Mouse (Mus musculus): Measurements from ENCODE around the gene Rab11fip3. TPM values are rescaled to one million over a fixed set of nuclear protein-coding genes. Genes with fewer than 3 reads are reported as not detected.
A peak's percentile ranks its signal among the peaks of the same experiment; 100 is the strongest.

The Rab11fip3 gene
- total RNA-seq, 2 experiments from 2014 or later: 108 to 115 TPM

DNA sequence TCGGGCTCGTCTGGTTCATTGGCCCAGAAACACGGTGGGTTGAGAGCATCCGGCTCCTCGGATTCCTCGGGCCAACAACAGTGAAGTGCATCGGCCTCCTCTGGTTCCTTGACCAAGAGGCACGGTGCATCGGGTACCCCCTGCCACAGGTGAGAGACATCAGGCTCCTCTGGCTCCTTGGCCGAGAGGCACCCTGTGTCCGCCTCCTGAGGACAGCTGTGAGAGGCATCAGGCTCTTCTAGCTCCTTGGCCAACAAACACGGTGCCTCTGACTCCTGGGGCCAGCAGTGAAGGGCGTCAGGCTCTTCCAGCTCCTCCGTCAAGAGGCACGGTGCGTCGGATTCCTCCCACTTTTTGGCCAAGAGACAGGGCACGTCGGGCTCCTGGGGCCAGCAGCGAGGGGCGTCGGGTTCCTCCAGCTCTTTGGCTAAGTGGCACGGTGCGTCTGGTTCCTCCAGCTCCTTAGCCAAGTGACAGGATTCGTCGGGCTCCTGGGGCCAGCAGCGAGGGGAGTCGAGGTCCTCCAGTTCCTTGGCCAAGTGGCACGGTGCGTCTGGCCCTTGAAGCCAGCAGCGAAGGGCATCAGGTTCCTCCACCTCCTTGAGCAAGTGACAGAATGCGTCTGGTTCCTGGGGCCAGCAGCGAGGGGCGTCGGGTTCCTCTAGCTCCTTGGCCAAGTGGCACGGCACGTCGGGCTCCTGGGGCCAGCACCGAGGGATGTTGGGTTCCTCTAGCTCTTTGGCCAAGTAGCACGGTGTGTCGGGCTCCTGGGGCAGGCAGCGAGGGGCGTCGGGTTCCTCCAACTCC, 1.1 kb downstream of the Rab11fip3 start:
- no peak for DNase-seq (ENCODE audit: low spot score in 2 of 2)
- H3K27ac ChIP-seq: peak overlapping the region; percentile 93
- no peak for TF ChIP-seq CTCF (conservative IDR thresholded peaks at IDR 0.05)
- H3K4me3 ChIP-seq: peak overlapping the region; percentile 83

DNA sequence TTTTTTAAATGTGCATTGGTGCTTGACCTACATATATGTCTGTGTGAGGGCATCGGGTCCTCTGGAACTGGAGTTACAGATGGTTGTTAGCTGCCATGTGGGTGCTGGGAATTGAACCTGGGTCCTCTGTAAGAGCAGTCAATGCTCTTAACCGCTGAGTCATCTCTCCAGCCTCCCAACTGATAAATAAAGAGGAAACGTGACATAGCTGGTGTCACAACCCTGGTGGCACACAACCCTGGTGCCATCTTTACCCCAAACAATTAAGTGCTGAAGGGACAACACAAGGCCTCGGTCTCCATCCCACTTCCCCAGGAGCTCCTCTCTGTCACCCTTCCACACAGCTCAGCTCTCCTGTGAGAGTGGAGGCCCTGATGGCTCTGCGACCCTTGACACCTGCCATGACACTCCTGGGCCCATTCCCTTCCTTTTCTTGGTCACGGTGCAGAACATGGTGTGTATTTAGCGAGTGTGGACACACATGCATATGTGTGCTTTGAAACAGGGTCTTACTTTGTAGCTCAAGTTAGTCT, 2.8 kb downstream of the Rab11fip3 start:
- no peak for TF ChIP-seq CTCF (conservative IDR thresholded peaks at IDR 0.05)
- DNase-seq (ENCODE audit: low spot score in 2 of 2): no peak
- Histone ChIP-seq H3K4me3 (peak overlapping the region; percentile 83), H3K27ac (peak overlapping the region; percentile 93)

DNA sequence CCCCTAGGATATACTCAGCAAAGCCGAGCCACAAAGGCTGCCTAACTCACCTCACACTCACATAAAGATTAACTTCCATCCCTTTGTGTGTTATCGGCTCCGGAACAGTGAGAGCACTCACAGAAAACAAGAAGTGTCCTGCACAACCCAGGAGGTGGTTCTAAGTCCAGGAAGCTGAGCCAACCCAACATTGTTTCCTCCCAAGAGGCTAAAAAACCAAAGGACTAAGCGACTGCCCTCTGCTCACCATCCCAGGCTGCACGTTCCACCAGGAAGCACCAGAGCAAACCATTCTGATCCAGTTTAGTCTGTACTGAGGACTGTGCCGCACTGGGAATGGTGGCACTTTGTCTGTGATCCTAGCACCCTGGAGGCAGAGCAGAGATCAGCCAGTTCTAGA, 4.4 kb downstream of the Rab11fip3 start:
- H3K27ac ChIP-seq: peak overlapping the region; percentile 32; the same call in 1 of the 2 replicates
- peak overlapping the region; percentile 32 for H3K4me3 ChIP-seq
- DNase-seq (ENCODE audit: low spot score in 2 of 2): no peak
- TF ChIP-seq CTCF (conservative IDR thresholded peaks at IDR 0.05): no peak

DNA sequence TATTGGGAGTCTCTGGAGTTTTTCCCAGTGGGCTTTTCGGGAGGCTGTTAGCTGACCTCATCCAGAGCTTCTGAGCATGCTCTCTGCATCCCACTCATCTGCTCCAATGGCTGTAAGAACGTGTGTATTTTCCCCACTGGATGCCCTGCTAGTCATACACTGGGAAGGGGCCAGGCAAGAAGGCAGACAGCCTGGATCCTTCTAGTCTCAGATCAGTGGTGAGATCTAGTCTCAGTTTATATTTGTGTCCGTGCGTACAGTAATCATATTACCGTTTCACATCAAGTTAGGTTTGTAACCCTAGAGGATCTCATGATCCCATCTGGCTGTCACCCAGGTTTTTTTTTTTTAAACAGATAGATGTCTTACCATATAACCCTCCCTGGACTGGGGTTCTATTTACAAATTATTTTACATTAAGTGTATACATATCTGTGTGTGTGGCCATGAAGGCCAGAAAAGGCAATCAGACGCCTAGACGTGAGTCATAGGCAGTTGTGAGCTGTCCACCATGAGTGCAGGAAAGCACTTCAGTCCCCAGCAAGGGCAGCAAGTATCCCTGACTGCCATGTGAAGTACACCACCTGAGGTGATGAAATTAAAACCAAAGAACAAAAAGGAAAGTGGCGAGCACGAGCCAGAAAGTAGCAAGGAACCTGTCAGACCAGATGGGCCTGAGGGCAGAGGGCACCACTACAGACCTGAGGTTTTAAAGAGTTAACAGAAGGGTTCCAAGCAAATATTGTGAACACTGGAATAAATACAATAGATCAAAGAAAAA, 11.4 kb downstream of the Rab11fip3 start:
- no peak for DNase-seq (ENCODE audit: low spot score in 2 of 2)

DNA sequence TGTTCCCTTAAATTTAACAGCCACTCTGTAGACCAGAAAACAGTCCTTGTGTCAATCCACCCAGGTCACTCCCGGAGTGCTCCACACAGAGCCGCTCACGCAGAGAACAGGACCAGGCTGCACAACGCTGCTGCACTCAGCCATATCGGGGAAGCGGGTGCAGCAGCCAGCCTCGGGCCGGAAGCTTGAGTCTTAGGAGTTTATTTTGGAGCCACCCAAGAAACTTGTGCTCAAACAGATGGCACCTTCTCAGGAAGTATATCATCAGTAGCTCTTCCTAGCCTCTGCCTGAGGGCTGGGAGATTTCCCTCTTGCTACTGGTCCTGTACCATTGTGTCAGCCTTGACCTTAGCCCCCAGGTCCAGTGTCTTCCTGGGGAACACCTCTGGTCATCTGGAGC, 12.1 kb downstream of the Rab11fip3 start:
- no peak for TF ChIP-seq CTCF (conservative IDR thresholded peaks at IDR 0.05)
- peak in 1 of 2 experiments; percentile 61 for DNase-seq (ENCODE audit: low spot score in 2 of 2)
- H3K4me3 ChIP-seq: no peak overlapping the region
- peak overlapping the region; percentile 12; the same call in 1 of the 2 replicates for H3K27ac ChIP-seq

More for the DNA sequence above, 11.4 kb downstream of the Rab11fip3 start:
- no peak for TF ChIP-seq CTCF (conservative IDR thresholded peaks at IDR 0.05)
- Histone ChIP-seq H3K4me3 (no peak overlapping the region), H3K27ac (peak overlapping the region; percentile 12; the same call in 1 of the 2 replicates)

DNA sequence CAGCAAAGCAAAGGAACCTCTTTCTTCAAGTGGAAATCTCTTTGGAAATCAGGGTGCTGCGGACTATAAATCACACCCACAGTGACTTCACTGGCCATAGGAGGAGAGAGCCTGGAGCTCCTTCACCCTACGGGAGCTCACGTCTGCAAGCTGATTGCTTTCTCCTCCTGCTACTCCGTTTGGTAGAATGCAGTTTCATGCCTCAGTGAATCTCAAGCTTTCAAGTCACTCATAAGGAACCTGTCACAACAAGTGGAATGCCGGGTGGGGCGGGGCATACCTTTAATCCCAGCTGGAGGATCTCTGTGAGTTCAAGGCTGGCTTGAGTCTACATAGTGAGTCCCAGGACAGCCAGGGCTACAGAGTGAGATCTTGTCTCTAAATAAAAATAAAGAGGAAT, 14.2 kb downstream of the Rab11fip3 start:
- TF ChIP-seq CTCF (conservative IDR thresholded peaks at IDR 0.05): no peak
- H3K4me3 ChIP-seq: no peak overlapping the region
- no peak overlapping the region for H3K27ac ChIP-seq
- DNase-seq (ENCODE audit: low spot score in 2 of 2): no peak

DNA sequence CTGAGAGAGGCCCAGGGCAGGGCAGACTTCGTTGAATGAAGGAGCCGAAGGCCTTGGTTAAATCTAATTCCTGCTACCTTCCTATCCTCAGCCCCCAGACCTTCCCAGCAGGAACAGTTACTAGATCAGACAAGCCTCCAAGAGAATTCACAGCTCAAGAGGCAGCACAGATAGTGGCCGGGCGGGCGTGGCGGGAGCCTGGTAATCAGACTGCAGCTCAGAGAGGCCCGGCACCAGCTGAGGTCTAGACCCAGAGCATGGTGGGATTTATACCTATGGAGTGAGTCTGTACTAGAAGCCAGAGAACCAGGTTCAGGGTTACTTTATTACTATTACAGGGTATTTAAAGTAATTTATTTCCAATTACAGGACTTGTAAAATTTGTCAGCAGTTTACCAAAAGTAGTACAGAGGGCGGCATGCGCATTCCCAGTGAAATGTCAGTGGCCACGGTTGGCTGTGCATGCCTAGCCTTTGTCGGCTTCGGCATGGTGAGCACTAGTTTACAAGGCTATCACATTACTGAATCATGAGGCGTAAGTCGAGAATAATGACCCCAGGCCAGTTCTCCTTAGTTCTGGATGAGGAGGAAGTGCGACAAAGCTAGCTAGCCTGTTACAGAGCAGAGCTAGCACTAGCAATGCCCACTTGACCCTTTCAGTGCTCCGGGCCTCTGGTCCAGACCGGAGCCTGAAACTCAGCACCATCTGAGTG, 15.1 kb downstream of the Rab11fip3 start:
- DNase-seq (ENCODE audit: low spot score in 2 of 2): no peak

DNA sequence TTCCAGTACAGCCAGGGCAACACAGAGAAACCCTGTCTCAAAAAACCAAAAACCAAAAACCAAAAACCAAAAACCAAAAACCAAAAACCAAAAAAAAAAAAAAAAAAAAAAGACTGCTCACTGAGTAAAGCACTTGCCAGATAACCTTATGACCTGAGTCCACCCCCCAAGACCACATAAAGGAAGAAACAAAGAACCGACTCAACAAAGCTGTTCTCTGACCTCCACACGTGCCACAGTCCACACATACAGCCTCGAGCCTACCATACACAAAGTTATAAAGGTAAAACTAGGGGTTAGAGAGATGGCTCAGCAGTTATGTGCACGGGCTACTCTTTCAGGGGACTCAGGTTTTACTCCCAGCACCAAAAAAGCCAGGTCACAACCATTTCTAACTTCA, 16.6 kb downstream of the Rab11fip3 start:
- DNase-seq (ENCODE audit: low spot score in 2 of 2): no peak
- no peak for TF ChIP-seq CTCF (conservative IDR thresholded peaks at IDR 0.05)

More for the DNA sequence above, 15.1 kb downstream of the Rab11fip3 start:
- TF ChIP-seq CTCF (conservative IDR thresholded peaks at IDR 0.05): no peak
- H3K27ac ChIP-seq: no peak overlapping the region
- H3K4me3 ChIP-seq: no peak overlapping the region

DNA sequence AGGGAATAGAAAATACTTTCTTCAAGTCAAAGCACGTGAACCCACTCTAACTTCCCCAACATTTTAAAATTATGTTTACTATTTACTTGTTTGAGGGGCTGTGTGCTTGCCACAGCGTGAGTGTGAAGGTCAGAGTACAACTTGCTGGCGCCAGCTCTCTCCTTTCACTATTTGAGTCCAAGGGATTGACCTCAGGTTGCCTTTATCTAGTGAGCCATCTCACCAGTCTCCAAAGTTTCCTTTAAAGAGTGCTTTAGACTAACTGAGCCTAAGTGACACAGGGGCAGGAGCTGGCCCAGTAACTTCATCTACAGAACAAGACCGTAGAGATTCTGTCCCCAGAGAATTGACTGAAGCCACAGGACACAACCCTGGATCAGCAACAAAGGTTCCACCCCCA, 17.3 kb downstream of the Rab11fip3 start:
- Histone ChIP-seq H3K27ac (no peak overlapping the region), H3K4me3 (no peak overlapping the region)
- TF ChIP-seq CTCF (conservative IDR thresholded peaks at IDR 0.05): no peak

More for the DNA sequence above, 16.6 kb downstream of the Rab11fip3 start:
- no peak overlapping the region for H3K27ac ChIP-seq
- no peak overlapping the region for H3K4me3 ChIP-seq

DNA sequence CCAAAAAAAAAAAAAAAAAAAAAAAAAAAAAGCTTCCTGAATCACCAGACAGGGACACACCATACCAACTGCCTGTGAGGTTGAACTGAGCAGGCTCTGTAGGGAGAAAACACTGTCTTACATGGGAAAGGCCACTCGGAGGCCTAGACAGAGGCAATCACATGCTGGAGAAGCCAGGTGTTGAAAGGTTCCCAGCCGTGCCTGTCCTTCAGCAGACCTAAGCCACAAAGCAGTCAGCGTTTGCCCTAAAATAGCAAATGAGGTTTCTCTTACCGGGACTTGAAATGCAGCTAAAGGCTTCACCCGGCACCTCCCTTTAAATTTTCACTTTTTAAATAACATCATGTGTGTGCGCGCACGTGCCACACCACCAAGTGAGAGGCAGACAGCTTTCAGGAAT, 21.2 kb downstream of the Rab11fip3 start:
- TF ChIP-seq CTCF (conservative IDR thresholded peaks at IDR 0.05): no peak
- DNase-seq (ENCODE audit: low spot score in 2 of 2): no peak
- Histone ChIP-seq H3K4me3 (no peak overlapping the region), H3K27ac (peak overlapping the region; percentile 75)

More for the DNA sequence above, 17.3 kb downstream of the Rab11fip3 start:
- no peak for DNase-seq (ENCODE audit: low spot score in 2 of 2)

DNA sequence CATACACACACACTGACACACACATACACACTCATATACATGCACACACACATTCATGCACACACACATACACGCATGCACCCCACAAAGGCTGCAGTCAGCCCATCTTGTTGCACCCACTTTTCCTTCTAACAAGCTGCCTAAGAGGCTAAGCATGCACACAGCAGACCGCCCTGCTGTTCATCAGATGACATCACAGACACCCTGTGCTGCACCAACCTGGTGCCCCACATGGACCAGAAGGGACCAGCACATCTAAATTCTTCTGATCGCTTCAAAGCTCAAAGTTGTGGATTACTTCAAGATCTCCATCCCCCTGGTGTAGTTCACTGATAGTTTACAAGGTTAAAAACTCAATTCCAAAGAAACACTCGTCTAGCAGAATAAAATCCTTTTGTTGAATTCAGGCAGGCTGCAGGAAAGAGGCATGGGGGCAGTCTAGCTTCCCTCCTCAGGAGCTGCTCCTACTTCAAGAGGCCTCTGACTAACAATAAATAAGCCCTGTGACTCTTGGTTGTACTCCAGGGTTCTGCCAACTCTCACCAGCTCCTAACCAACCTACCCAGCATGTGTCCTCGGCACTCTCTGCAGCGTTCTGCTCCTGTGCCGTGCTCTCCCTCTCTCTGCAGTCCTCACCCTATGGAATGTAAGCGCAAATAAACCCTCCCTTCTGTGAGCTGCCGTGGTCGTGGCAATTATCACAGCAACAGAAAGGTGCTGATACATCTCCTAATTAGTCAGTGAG, 22.9 kb downstream of the Rab11fip3 start:
- Histone ChIP-seq H3K4me3 (no peak overlapping the region; the same call in 1 of the 2 replicates), H3K27ac (peak overlapping the region; percentile 82)
- DNase-seq (ENCODE audit: low spot score in 2 of 2): peak in 1 of 2 experiments; percentile 66
- no peak for TF ChIP-seq CTCF (conservative IDR thresholded peaks at IDR 0.05)

DNA sequence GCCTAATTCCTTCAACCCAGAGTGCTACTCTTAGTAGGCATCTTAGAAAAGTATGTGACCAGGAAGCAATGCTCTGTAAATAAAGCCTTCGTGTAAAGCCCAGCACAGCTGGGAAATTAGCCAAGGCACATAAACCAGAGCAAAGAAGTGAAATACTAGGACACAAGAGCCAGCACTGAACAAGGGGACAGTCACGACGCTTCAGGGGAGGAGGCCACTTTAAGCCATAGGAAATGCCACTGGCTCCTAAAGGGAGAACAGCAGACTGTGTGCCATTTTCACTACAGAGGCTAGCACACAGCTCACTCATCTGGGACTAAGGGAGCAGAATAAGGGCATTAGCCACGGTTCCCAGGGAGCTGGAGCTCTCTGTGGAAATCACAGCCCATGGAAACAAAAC, 24.1 kb downstream of the Rab11fip3 start:
- TF ChIP-seq CTCF (conservative IDR thresholded peaks at IDR 0.05): no peak
- Histone ChIP-seq H3K27ac (peak overlapping the region; percentile 76), H3K4me3 (no peak overlapping the region)
- DNase-seq (ENCODE audit: low spot score in 2 of 2): no peak
